Mouse (Mus musculus) ES-Bruce4 (cell line): ENCODE measurements at regions not wholly inside any gene's neighbourhood (a gene's known extent, or its start where the extent isn't known, plus 50 kb on each side); places are given as distances from the start of the nearest gene placed in this dataset.

Experiments
- CTCF ChIP-seq: IDR thresholded peaks from one replicate; pipeline ENCODE4 v1.8.1; 2011; ENCODE audit warnings: low read depth, low read length
- POLR2A ChIP-seq: IDR thresholded peaks from one replicate; pipeline ENCODE4 v1.8.1; 2011; ENCODE audit warnings: low read length; ENCODE audit not compliant: insufficient read depth

- TF ChIP-seq CTCF = no peak
- no peak for TF ChIP-seq POLR2A
Measured at GRCm38 (mm10) chr7:83084496-83085082, 217.5 kb downstream of the Mex3b start.
